Mouse (Mus musculus) MEL (cell line): ENCODE results near the gene Gabrr3. TPM values are rescaled to one million over a fixed set of nuclear protein-coding genes. Genes with fewer than 3 reads are reported as not detected.

ENCODE experiments used
- DNase-seq: peaks from one replicate; pipeline ENCODE4 v3.0.0; 2011; ENCODE audit warnings: low read depth, low spot score
- H3K27ac ChIP-seq: 2 replicates; pipeline ENCODE4 v1.5.1; 2012; ENCODE audit warnings: low read depth, mild to moderate bottlenecking, control low read depth, low read length, moderate library complexity; ENCODE audit not compliant: control insufficient read depth
- H3K27me3 ChIP-seq, 2 experiments: fragments of 150-350 bp in 1 of 2; sonication (generic) in 1 of 2; 2 replicates each; pipeline ENCODE4 v1.6.1; 2012; ENCODE audit warnings: low read length in 2 of 2, mild to moderate bottlenecking in 2 of 2, improper control_type of control experiment in 1 of 2, moderate library complexity in 1 of 2; ENCODE audit not compliant: insufficient read depth in 2 of 2, control insufficient read depth in 1 of 2
- H3K36me3 ChIP-seq, 2 experiments: 2 replicates each; pipeline ENCODE4 v1.6.1; 2012 to 2014; ENCODE audit warnings: low read length in 2 of 2, improper control_type of control experiment in 1 of 2, inconsistent platforms in 1 of 2, mild to moderate bottlenecking in 1 of 2; ENCODE audit not compliant: insufficient read depth in 2 of 2, control insufficient read depth in 1 of 2
- H3K4me1 ChIP-seq, 2 experiments: fragments of 150-350 bp in 1 of 2; sonication (generic) in 1 of 2; 2 replicates each; pipeline ENCODE4 v1.6.1; 2012; ENCODE audit warnings: low read length in 2 of 2, improper control_type of control experiment in 1 of 2, mild to moderate bottlenecking in 1 of 2; ENCODE audit not compliant: insufficient read depth in 2 of 2, control insufficient read depth in 1 of 2
- H3K4me3 ChIP-seq, 2 experiments: fragments of 150-350 bp in 1 of 2; sonication (generic) in 1 of 2; 2 replicates each; pipeline ENCODE4 v1.5.1; 2012; ENCODE audit warnings: low read depth in 2 of 2, low read length in 2 of 2, mild to moderate bottlenecking in 2 of 2, moderate library complexity in 2 of 2, control low read depth in 1 of 2, improper control_type of control experiment in 1 of 2; ENCODE audit not compliant: control insufficient read depth in 1 of 2, insufficient read depth in 1 of 2
- H3K79me2 ChIP-seq: 2 replicates; pipeline ENCODE4 v1.6.1; 2012; ENCODE audit warnings: mild to moderate bottlenecking, low read length, moderate library complexity; ENCODE audit not compliant: control insufficient read depth, poor library complexity, insufficient read depth
- H3K9ac ChIP-seq: 2 replicates; pipeline ENCODE4 v1.6.1; 2012; ENCODE audit warnings: low read depth, mild to moderate bottlenecking, control low read depth, low read length, moderate library complexity; ENCODE audit not compliant: control insufficient read depth, poor library complexity, severe bottlenecking
- H3K9me3 ChIP-seq: fragments of 150-350 bp; sonication (generic); replicated peaks from 2 replicates; pipeline ENCODE4 v1.6.1; 2012; ENCODE audit warnings: mild to moderate bottlenecking, low read length, improper control_type of control experiment, moderate library complexity; ENCODE audit not compliant: insufficient read depth
- BHLHE40 ChIP-seq: IDR thresholded peaks from 2 replicates; pipeline ENCODE4 v1.6.1; 2012; ENCODE audit warnings: low read depth, mild to moderate bottlenecking, inconsistent platforms, low read length, improper control_type of control experiment, borderline replicate concordance
- CHD1 ChIP-seq: IDR thresholded peaks from 2 replicates; pipeline ENCODE4 v1.6.1; 2012; ENCODE audit warnings: low read depth, mild to moderate bottlenecking, inconsistent platforms, low read length, improper control_type of control experiment
- CTCF ChIP-seq, 3 experiments: IDR thresholded peaks in 2 of 3; conservative IDR thresholded peaks in 1 of 3; 2 replicates each; pipeline ENCODE4 v1.5.1; 2011 to 2012; ENCODE audit warnings: low read length in 3 of 3, low read depth in 2 of 3, mild to moderate bottlenecking in 2 of 3, improper control_type of control experiment in 1 of 3, inconsistent platforms in 1 of 3, mixed read lengths in 1 of 3, moderate library complexity in 1 of 3; ENCODE audit not compliant: control insufficient read depth in 1 of 3, insufficient read depth in 1 of 3, poor library complexity in 1 of 3, severe bottlenecking in 1 of 3
- EP300 ChIP-seq, 2 experiments: IDR thresholded peaks; 2 replicates each; pipeline ENCODE4 v1.6.1; 2011; ENCODE audit warnings: improper control_type of control experiment in 2 of 2, low read length in 2 of 2, low read depth in 1 of 2, mild to moderate bottlenecking in 1 of 2
- JUND ChIP-seq: IDR thresholded peaks from 2 replicates; pipeline ENCODE4 v1.6.1; 2011; ENCODE audit warnings: low read depth, mild to moderate bottlenecking, improper control_type of control experiment, low read length
- KAT2A ChIP-seq: conservative IDR thresholded peaks from 2 replicates; pipeline ENCODE4 v1.6.1; 2012; ENCODE audit warnings: low read depth, low read length, improper control_type of control experiment, inconsistent platforms
- MAFK ChIP-seq: IDR thresholded peaks from 2 replicates; pipeline ENCODE4 v1.6.1; 2011; ENCODE audit warnings: low read depth, mild to moderate bottlenecking, low read length, improper control_type of control experiment, borderline replicate concordance
- MAZ ChIP-seq: IDR thresholded peaks from 2 replicates; pipeline ENCODE4 v1.6.1; 2012; ENCODE audit warnings: low read depth, mild to moderate bottlenecking, inconsistent platforms, low read length, improper control_type of control experiment
- MEF2A ChIP-seq: IDR thresholded peaks from 2 replicates; pipeline ENCODE4 v1.6.1; 2014; ENCODE audit warnings: low read depth, mild to moderate bottlenecking, inconsistent platforms, low read length, improper control_type of control experiment; ENCODE audit not compliant: poor library complexity, insufficient replicate concordance, severe bottlenecking; ENCODE audit errors: extremely low read depth
- NRF1 ChIP-seq: IDR thresholded peaks from 2 replicates; pipeline ENCODE4 v1.6.1; 2014; ENCODE audit warnings: low read depth, mild to moderate bottlenecking, inconsistent platforms, low read length, improper control_type of control experiment, moderate library complexity; ENCODE audit not compliant: poor library complexity, insufficient read depth, severe bottlenecking
- POLR2AphosphoS2 ChIP-seq: IDR thresholded peaks from 2 replicates; pipeline ENCODE4 v1.6.1; 2011; ENCODE audit warnings: low read length, improper control_type of control experiment
- POLR2AphosphoS5 ChIP-seq: IDR thresholded peaks from 2 replicates; pipeline ENCODE4 v1.6.1; 2012; ENCODE audit warnings: low read depth, borderline replicate concordance, mild to moderate bottlenecking, inconsistent platforms, low read length, moderate library complexity, mixed read lengths
- RCOR1 ChIP-seq: IDR thresholded peaks from 2 replicates; pipeline ENCODE4 v1.6.1; 2012; ENCODE audit warnings: low read depth, mild to moderate bottlenecking, inconsistent platforms, low read length, improper control_type of control experiment
- SIN3A ChIP-seq: IDR thresholded peaks from 2 replicates; pipeline ENCODE4 v1.6.1; 2012; ENCODE audit warnings: low read length, improper control_type of control experiment, inconsistent platforms
- TAL1 ChIP-seq: IDR thresholded peaks from 2 replicates; pipeline ENCODE4 v1.6.1; 2012; ENCODE audit warnings: mild to moderate bottlenecking, inconsistent platforms, low read length, moderate library complexity, mixed read lengths
- TBP ChIP-seq: IDR thresholded peaks from 2 replicates; pipeline ENCODE4 v1.8.0; 2011; ENCODE audit warnings: low read depth, low read length, improper control_type of control experiment
- UBTF ChIP-seq: IDR thresholded peaks from 2 replicates; pipeline ENCODE4 v1.6.1; 2012; ENCODE audit warnings: low read depth, mild to moderate bottlenecking, inconsistent platforms, low read length, improper control_type of control experiment, moderate library complexity, borderline replicate concordance; ENCODE audit not compliant: insufficient read depth
- ZC3H11A ChIP-seq: IDR thresholded peaks from 2 replicates; pipeline ENCODE4 v1.6.1; 2012; ENCODE audit warnings: low read depth, mild to moderate bottlenecking, inconsistent platforms, low read length, improper control_type of control experiment
- polyA plus RNA-seq, 2 experiments: library from polyadenylated mRNA; stranded (reverse) in 1 of 2; unstranded in 1 of 2; fragments of >175 nt in 1 of 2; fragments of >200 nt in 1 of 2; gene quantifications; 2 replicates each; pipeline versions ENCODE4 v1.2.1 to v1.2.4; 2012; ENCODE audit warnings: low replicate concordance in 2 of 2, low read depth in 1 of 2; ENCODE audit not compliant: insufficient read length in 2 of 2, insufficient read depth in 1 of 2, missing spikeins in 1 of 2
- total RNA-seq: library from RNA; depleted of rRNA; stranded (reverse); fragments of 300-350 nt; gene quantifications from 2 replicates; pipeline ENCODE4 v1.2.3, GENCODE M21; 2012; rRNA removed

The Gabrr3 gene
- total and polyA plus RNA-seq, 3 experiments: not detected

GRCm38 (mm10) chr16:59499180-59499579 is 92.0 kb downstream of the Gabrr3 start:
- Histone ChIP-seq H3K27me3 (no peaks in the 10 kb centered on the region), H3K27ac (no peak overlapping the region), H3K9me3 (no peaks in the 10 kb centered on the region), H3K79me2 (no peaks in the 10 kb centered on the region), H3K9ac (no peak overlapping the region), H3K4me3 (no peak overlapping the region), H3K36me3 (no peaks in the 10 kb centered on the region)
- DNase-seq: peak; percentile 55
- TF ChIP-seq TBP (no peak), EP300 (IDR thresholded peaks at IDR 0.05; ENCODE audit: low read depth in 1 of 2, low read length in 2 of 2) (no peak), MAZ (no peak), ZC3H11A (no peak), CTCF (IDR thresholded peaks at IDR 0.05 in 2 of 3, conservative IDR thresholded peaks at IDR 0.05 in 1 of 3; ENCODE audit: control insufficient read depth in 1 of 3, insufficient read depth in 1 of 3, low read depth in 2 of 3, low read length in 3 of 3, poor library complexity in 1 of 3, severe bottlenecking in 1 of 3) (no peak), KAT2A (no peak), RCOR1 (no peak), UBTF (no peak), MEF2A (no peak), POLR2AphosphoS5 (no peak), MAFK (no peak), NRF1 (no peak), CHD1 (no peak), TAL1 (no peak), JUND (no peak), SIN3A (no peak), BHLHE40 (no peak)
- TF ChIP-seq, all 39 proteins: peak for 0
- H3K4me1 ChIP-seq: no peaks in the 10 kb centered on the region

DNA sequence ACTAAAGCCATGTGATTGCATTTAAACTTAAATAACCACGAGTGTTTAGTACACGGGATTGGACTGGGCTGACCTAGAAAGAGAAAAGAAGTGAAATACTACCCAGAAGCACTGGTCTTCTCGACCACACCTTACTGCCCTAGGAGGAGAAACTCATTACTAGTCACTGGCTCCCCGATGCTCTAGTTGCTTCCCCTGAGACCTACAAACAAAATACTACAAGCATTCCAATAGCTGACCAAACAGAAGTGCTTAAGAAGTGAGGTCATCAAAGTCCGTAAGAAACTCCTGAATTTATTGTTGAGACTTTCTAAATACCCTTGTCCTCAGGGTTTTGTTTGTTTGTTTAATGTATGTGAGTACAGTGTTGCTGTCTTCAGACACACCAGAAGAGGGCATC is 102.7 kb downstream of the Gabrr3 start:
- H3K9ac ChIP-seq: no peak overlapping the region
- no peaks in the 10 kb centered on the region for H3K36me3 ChIP-seq
- H3K4me1 ChIP-seq: peaks cover 0 to 3% of the 10 kb centered on the region in 2 experiments; a peak in 1 of 4 replicates
- DNase-seq: no peak
- H3K9me3 ChIP-seq: no peaks in the 10 kb centered on the region
- no peaks in the 10 kb centered on the region for H3K27me3 ChIP-seq
- TF ChIP-seq POLR2AphosphoS2: no peak
- no peaks in the 10 kb centered on the region for H3K79me2 ChIP-seq
- no peak overlapping the region for H3K27ac ChIP-seq
- no peak overlapping the region for H3K4me3 ChIP-seq

Other genes starting within 250 kb of the Gabrr3 start
- gene Olfr196, start 236.9 kb upstream of the Gabrr3 start, total RNA-seq: not detected in 2 replicates
- not detected for gene Olfr196, start 236.9 kb upstream of the Gabrr3 start, polyA plus RNA-seq
- gene Olfr198, start 203.8 kb upstream of the Gabrr3 start, total RNA-seq: not detected in 2 replicates
- gene Olfr198, start 203.8 kb upstream of the Gabrr3 start, polyA plus RNA-seq: not detected
- 0.08 and 0.16 TPM in 2 replicates for gene Olfr199, start 187.6 kb upstream of the Gabrr3 start, total RNA-seq
- gene Olfr199, start 187.6 kb upstream of the Gabrr3 start, polyA plus RNA-seq: under 1 TPM in 1 of 2 experiments, not detected in 1; 0.22 TPM
- 0.08 TPM in 1 of 2 replicates, not detected in the other for gene Olfr201, start 134.7 kb upstream of the Gabrr3 start, total RNA-seq
- gene Olfr201, start 134.7 kb upstream of the Gabrr3 start, polyA plus RNA-seq: under 1 TPM in 1 of 2 experiments, not detected in 1; 0.03 TPM
- gene Olfr202, start 120.5 kb upstream of the Gabrr3 start, total RNA-seq: not detected in 2 replicates
- not detected for gene Olfr202, start 120.5 kb upstream of the Gabrr3 start, polyA plus RNA-seq
- not detected in 2 replicates for gene Olfr203, start 108.5 kb upstream of the Gabrr3 start, total RNA-seq
- not detected for gene Olfr203, start 108.5 kb upstream of the Gabrr3 start, polyA plus RNA-seq
- gene Olfr204, start 89.1 kb upstream of the Gabrr3 start, total RNA-seq: not detected in 2 replicates
- gene Olfr204, start 89.1 kb upstream of the Gabrr3 start, polyA plus RNA-seq: not detected
- gene Olfr205, start 76.2 kb upstream of the Gabrr3 start, total RNA-seq: not detected in 2 replicates
- not detected for gene Olfr205, start 76.2 kb upstream of the Gabrr3 start, polyA plus RNA-seq
- gene Olfr206, start 58.1 kb upstream of the Gabrr3 start, total RNA-seq: not detected in 2 replicates
- gene Olfr206, start 58.1 kb upstream of the Gabrr3 start, polyA plus RNA-seq: not detected
- not detected in 2 replicates for gene Olfr209, start 43.3 kb upstream of the Gabrr3 start, total RNA-seq
- not detected for gene Olfr209, start 43.3 kb upstream of the Gabrr3 start, polyA plus RNA-seq
- gene Riox2, start 64.4 kb downstream of the Gabrr3 start, total RNA-seq: 24.1 and 25.8 TPM in 2 replicates
- gene Riox2, start 64.4 kb downstream of the Gabrr3 start, polyA plus RNA-seq: 10 to 100 TPM in 1 of 2 experiments, not detected in 1; 23.4 TPM
- gene Crybg3, start 193.6 kb downstream of the Gabrr3 start, total RNA-seq: 0.59 and 0.73 TPM in 2 replicates
- gene Crybg3, start 193.6 kb downstream of the Gabrr3 start, polyA plus RNA-seq: under 1 TPM in 1 of 2 experiments, not detected in 1; 0.63 TPM
- not detected in 2 replicates for gene Arl6, start 232.1 kb downstream of the Gabrr3 start, total RNA-seq
- not detected for gene Arl6, start 232.1 kb downstream of the Gabrr3 start, polyA plus RNA-seq